Mouse (Mus musculus) retina, embryonic 14.5 days (tissue): ENCODE measurements around the gene Pfas.
A peak's percentile ranks its signal among the peaks of the same experiment; 100 is the strongest.

ENCODE experiments used
- DNase-seq: peaks from one replicate; pipeline ENCODE4 v3.0.0-alpha.2; 2015; ENCODE audit warnings: low spot score

The Pfas gene

DNA sequence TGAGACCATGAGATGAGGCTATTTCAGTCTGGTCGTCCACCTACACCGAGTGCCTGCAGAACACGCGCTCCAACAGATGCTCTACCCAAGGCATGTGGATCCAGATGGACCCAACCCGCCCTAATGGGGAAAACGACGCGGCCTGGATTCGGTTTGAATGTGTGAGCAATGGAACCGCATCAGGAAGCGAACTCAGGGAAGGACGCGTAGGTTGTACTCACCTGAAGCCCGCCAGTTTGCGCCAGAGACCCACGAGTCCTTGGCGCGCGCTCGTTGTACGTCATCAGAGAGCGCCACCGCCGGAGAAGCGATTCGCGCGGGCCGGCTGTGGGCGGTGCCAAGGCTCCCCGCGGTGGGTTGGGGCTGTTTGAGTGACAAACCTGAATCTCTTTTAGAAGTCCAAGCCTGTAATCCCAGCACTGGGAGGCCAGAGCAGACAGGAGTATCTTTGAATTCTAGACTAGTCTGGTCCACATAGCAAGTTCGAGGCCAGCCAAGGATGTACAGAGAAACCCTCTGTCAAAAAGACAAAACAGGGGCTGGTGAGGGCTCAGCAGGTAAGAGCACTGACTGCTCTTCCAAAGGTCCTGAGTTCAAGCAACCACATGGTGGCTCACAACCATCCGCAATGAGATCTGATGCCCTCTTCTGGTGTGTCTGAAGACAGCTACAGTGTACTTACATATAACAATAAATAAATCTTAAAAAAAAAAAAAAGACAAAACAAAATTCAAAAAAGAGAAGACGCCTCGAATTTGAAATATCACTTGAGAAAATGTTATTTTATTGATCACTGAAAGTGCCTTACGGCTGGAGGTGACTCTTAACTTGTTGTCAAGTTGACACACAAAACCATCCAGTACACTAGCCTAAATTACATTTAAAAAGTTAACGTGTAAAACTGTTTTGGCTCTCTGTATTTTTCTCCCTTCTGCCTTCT, at the start of gene Pfas:
Gene Pfas (minus strand): TSS at position 279 of the 940 bp plus-strand sequence.
- peak; percentile 96 for DNase-seq

DNA sequence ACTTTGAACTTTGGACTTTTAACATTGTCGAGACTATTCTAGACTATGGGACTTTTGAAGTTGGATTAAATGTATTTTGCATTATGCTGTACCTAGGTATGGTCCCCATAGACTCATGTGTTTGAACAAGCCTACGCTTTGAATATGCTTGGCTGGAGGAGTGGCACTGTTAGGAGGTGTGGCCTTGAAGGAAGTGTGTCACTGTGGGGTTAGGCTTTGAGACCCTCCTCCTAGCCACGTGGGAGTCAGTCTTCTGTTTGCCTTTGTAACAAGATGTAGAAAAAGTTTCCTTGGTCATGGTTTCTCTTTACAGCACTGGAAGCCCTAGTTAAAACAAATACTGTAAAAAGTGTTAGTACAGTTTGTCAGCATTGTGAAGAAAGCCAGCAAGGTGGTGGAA, 45.6 kb upstream of the Pfas start:
- no peak for DNase-seq

DNA sequence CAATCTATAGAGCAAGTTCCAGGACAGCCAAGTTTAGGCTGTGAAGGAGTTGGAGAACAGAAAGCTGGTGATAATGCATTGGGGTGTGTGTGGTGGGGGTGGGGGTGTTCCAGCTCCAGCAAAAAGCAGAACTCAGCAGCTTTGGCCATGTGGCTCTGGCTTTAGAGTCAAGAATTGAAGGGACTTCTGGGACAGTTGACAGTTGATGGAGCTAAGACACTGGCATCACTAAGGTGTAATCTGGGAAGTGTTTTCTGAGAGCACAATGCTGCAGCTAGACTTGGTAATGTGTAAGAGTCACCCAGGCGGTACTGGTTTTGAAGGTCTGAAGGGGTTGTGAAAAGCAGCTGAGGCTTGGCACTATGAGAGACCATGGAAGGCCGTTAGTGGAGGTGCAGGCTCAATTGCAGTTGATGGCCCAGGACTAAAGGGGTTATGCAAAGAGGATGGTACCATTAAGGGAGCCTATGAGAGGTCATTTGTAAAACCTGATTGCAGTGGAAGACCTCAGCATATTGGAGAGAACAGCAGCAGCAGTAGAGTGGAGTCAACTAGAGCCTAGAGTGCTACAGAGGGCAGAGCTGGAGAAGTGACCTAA, 44.7 kb upstream of the Pfas start:
- no peak for DNase-seq

GRCm38 (mm10) chr11:69051771-69052170, 43.5 kb upstream of the Pfas start:
- DNase-seq: no peak

GRCm38 (mm10) chr11:69050748-69051147, 42.5 kb upstream of the Pfas start:
- no peak for DNase-seq

DNA sequence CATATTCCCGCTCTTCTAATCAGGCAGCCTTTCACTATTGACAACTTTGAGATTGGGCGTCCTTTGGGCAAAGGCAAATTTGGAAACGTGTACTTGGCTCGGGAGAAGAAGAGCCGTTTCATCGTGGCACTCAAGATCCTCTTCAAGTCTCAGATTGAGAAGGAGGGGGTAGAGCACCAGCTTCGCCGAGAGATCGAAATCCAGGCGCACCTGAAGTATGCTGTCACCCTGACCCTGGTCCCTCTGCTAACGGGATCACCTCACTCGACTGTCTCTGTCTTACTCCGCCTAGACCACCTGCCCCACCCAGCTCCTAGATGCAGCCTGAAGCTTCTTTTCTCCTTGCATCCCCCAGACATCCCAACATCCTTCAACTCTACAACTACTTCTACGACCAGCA, 39.9 kb upstream of the Pfas start:
- DNase-seq: no peak

DNA sequence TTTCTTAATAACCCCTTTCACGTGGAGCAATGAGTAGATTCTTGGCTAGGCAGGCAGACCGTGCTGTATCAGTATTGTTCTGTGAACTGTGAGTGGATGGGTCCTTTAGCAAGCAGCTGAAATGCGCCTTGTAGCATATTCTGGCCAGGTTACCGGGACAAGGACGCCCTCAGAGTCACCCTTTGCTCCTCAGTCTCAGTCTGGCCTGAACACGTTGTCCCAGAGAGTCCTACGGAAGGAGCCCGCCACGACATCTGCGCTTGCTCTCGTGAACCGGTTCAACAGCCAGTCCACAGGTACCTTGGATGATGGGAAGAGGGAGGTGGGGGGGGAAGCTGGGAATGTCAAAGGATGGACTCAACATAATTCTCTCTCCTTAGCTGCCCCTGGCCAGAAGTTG, 39.3 kb upstream of the Pfas start:
- no peak for DNase-seq

GRCm38 (mm10) chr11:69046395-69046774, 38.1 kb upstream of the Pfas start:
- no peak for DNase-seq

DNA sequence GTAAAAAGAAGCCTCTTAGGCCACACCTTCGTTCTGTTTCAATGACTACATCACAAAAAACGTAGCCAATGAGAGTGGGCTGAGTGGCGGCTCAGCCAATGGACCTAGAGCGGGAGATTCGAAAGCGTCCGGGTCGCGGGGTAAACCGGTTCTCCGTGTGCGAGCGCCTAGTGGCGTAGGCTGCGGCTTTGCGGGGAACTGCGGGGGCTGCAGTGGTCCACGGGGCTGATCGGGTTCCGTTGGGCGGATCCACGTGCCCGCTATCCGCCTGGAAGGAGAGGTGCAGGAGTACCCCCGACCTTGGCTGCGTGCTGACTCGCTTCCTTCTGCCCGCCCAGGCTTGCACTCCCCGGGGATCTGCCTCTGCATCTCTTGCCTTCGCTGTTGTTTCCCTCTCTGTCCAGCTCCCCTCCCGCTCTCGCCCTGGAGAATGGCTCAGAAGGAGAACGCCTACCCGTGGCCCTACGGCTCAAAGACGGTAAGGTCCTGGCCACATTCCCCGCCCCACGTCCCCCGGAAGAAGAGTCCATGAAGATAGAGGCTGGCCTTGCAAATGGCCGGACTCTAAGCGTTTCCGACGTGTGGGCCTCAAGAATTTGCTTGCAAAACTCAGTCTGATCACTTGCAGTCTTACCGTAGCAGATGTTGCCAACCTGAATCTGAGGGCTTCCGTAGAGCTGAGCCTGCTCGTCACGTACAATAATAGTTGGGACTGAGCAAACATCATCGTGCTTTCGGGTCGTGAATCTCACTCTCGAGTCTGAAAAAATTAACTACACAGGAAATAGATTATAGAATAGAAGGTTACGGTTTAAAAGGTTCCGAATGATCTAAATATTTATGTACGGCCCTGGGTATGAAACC, 37.5 kb upstream of the Pfas start, which contains the start of gene Aurkb:
Gene Aurkb (plus strand): TSS at position 117 of the 864 bp plus-strand sequence.
- peak; percentile 95 for DNase-seq

DNA sequence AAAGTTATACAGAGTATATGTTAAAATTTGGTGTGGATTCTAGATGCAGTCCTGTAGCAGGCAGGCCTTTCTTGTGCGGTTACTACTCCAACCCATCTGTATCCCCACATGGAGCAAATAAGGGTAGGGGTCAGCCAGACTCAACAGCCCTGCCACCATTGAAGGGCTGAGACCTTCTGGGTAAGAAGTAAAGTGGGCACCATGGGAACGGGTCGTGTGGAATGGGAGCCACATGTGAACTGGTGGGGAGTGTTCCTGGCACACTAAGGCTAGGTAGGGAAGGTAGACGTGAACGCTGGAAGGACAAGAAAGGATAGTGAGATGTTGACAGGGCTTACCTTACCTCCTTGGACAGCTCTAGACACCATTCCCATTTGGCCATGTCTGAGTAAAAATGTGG, 29.9 kb upstream of the Pfas start:
- no peak for DNase-seq

- peak; percentile 93 for DNase-seq
Observed at GRCm38 (mm10) chr11:69037231-69038061, 29.2 kb upstream of the Pfas start.

GRCm38 (mm10) chr11:69036486-69037230, 28.4 kb upstream of the Pfas start:
- peak; percentile 96 for DNase-seq

GRCm38 (mm10) chr11:69035849-69036248, 27.6 kb upstream of the Pfas start:
- DNase-seq: peak; percentile 88

- no peak for DNase-seq
Observed at GRCm38 (mm10) chr11:69035411-69035810, 27.2 kb upstream of the Pfas start.

- DNase-seq: no peak
Observed at GRCm38 (mm10) chr11:69034585-69034984, 26.3 kb upstream of the Pfas start.

GRCm38 (mm10) chr11:69033552-69033951, 25.3 kb upstream of the Pfas start:
- DNase-seq: no peak

DNA sequence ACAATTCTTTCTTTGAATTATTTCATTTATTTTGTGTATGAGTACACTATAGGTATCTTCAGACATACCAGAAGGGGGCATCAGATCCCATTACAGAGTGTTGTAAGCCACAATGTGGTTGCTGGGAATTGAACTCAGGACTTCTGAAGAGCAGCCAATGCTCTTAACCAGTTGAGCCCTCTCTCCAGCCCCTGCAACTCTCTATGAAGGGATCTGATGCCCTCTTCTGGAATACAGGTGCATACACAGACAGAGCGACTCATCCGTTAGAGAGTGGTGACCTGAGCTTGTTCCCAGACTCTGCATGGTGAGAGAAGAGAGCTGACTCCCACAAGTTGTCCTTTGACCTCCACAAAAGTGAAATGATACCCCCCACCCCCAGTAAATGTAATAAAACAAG, 20.5 kb upstream of the Pfas start:
- DNase-seq: peak; percentile 34

DNA sequence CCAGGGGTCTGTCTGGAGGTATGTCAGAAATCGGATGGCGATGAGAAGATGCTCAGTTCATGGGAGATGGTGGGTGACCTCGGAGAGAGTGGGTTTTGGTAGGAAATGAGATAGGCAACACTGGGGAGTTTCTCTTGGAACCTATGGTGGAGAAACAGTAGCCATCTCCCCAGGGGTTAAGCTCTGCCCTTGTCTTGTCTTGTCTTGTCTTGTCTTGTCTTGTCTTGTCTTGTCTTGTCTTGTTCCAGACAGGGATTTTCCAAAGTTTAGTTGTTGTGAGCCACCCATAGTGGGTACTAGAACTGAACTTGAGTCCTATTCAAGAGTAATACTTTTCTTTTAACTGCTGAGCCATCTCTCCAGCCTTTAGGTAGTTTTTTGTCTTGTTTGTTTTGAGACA, 18.3 kb upstream of the Pfas start:
- DNase-seq: no peak

GRCm38 (mm10) chr11:69020691-69021090, 12.4 kb upstream of the Pfas start:
- no peak for DNase-seq

DNA sequence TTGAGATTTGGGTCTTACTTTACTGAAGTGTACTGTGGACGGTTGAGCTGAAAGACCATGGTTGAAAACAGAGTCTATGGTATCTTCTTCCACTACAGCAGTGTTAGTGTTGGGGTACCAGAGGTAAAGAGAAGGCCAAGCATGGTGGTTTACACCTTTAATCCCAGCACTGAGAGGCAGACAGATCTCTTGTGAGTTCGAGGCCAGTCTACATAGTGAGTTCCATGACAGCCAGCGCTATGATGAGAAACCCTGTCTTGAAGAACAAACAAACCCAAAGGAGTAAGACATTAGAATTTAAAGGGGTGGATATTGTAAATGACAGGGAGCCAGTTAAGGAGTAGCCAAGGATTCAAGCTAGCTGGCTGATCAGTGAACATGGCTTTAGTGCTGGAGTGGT, 8.5 kb upstream of the Pfas start:
- no peak for DNase-seq
